Mouse (Mus musculus) lung, embryonic 15.5 days (tissue): Measurements from ENCODE around the gene Lrrc73. TPM values are rescaled to one million over a fixed set of nuclear protein-coding genes. Genes with fewer than 3 reads are reported as not detected.

Source experiments
- ATAC-seq: fragments of 200-750 bp; cut with Nextera tagmentation; 2 replicates; pipeline ENCODE4 v1.8.0; 2017; ENCODE audit warnings: moderate number of reproducible peaks, borderline replicate concordance; ENCODE audit not compliant: low FRiP score, low TSS enrichment; ENCODE audit errors: extremely low read depth
- H3K27ac ChIP-seq: fragments of 300-500 bp; sonication (generic); 2 replicates; pipeline ENCODE4 v1.5.1; 2015; ENCODE audit warnings: moderate library complexity, mild to moderate bottlenecking, inconsistent platforms
- H3K27me3 ChIP-seq: fragments of 300-500 bp; sonication (generic); 2 replicates; pipeline ENCODE4 v1.6.1; 2015; ENCODE audit warnings: inconsistent platforms
- H3K36me3 ChIP-seq: fragments of 300-500 bp; sonication (generic); 2 replicates; pipeline ENCODE4 v1.6.1; 2015; ENCODE audit warnings: inconsistent platforms
- H3K4me1 ChIP-seq: fragments of 300-500 bp; sonication (generic); 2 replicates; pipeline ENCODE4 v1.6.1; 2015; ENCODE audit warnings: inconsistent platforms
- H3K4me2 ChIP-seq: fragments of 300-500 bp; sonication (generic); 2 replicates; pipeline ENCODE4 v1.6.1; 2015; ENCODE audit warnings: inconsistent platforms, mild to moderate bottlenecking, moderate library complexity
- H3K4me3 ChIP-seq: fragments of 300-500 bp; sonication (generic); 2 replicates; pipeline ENCODE4 v1.5.1; 2015; ENCODE audit warnings: mild to moderate bottlenecking, inconsistent platforms
- H3K9ac ChIP-seq: fragments of 300-500 bp; sonication (generic); 2 replicates; pipeline ENCODE4 v1.6.1; 2015; ENCODE audit warnings: inconsistent platforms
- H3K9me3 ChIP-seq: fragments of 300-500 bp; sonication (generic); 2 replicates; pipeline ENCODE4 v1.6.1; 2016; ENCODE audit warnings: inconsistent platforms
- WGBS: fragments of 180-500 bp; shearing (Covaris S2); methylation state at CpG from one replicate; pipeline ENCODE4 v1.1.7; 2015; 5-methylcytosine and 5-hydroxymethylcytosine counted together
- polyA plus RNA-seq: library from polyadenylated mRNA; unstranded; fragments of >200 nt; fragmentation: Nextera tagmentation; extraction: Ambion mirVana; gene quantifications from 2 replicates; pipeline ENCODE4 v1.2.1, GENCODE M21; 2015

Lrrc73 gene
- 0.66 and 0.79 TPM in 2 replicates for polyA plus RNA-seq

- no peak within 1 kb of the TSS for H3K27ac ChIP-seq
- 1% methylated on average over 46 of the region's 48 CpGs for WGBS
- peak; percentile 86 for ATAC-seq
- H3K9me3 ChIP-seq, result no peaks in the 10 kb centered on the region
- H3K27me3 ChIP-seq, result peaks cover 25% of the 10 kb centered on the region
- H3K4me3 ChIP-seq, result peak within 1 kb of the TSS; percentile 65
- H3K4me1 ChIP-seq, result peaks cover 26% of the 10 kb centered on the region
- H3K4me2 ChIP-seq, result peak within 1 kb of the TSS; percentile 100
- H3K36me3 ChIP-seq, result peaks cover 44% of the 10 kb centered on the region
- peak within 1 kb of the TSS; percentile 44 for H3K9ac ChIP-seq
Measured at GRCm38 (mm10) chr17:46253452-46254084, at the start of gene Lrrc73. TSS of gene Lrrc73 (plus strand) at chr17:46253531.

GRCm38 (mm10) chr17:46206676-46207075 lies 46.7 kb upstream of the Lrrc73 start:
- no peak for ATAC-seq
- Histone ChIP-seq H3K9ac (no peak overlapping the region), H3K4me1 (peaks cover 15% of the 10 kb centered on the region), H3K27ac (no peak overlapping the region), H3K4me3 (no peak overlapping the region), H3K27me3 (no peaks in the 10 kb centered on the region), H3K36me3 (peaks cover 53% of the 10 kb centered on the region), H3K9me3 (no peaks in the 10 kb centered on the region), H3K4me2 (no peak overlapping the region)

- no peaks in the 10 kb centered on the region for H3K9me3 ChIP-seq
- H3K4me1 ChIP-seq, result no peaks in the 10 kb centered on the region
- H3K36me3 ChIP-seq, result peaks cover 86% of the 10 kb centered on the region
- no peak for ATAC-seq
- 88% methylated on average over 3 of the region's 3 CpGs for WGBS
- no peak overlapping the region for H3K4me3 ChIP-seq
- no peak overlapping the region for H3K9ac ChIP-seq
- H3K27ac ChIP-seq, result no peak overlapping the region
- H3K27me3 ChIP-seq, result no peaks in the 10 kb centered on the region
- no peak overlapping the region for H3K4me2 ChIP-seq
Measured at GRCm38 (mm10) chr17:46210550-46210949, 42.8 kb upstream of the Lrrc73 start.

GRCm38 (mm10) chr17:46221601-46222000 lies 31.7 kb upstream of the Lrrc73 start:
- Histone ChIP-seq H3K36me3 (peaks cover 97% of the 10 kb centered on the region), H3K4me3 (no peak overlapping the region), H3K4me1 (no peaks in the 10 kb centered on the region), H3K27me3 (no peaks in the 10 kb centered on the region), H3K9ac (no peak overlapping the region), H3K9me3 (no peaks in the 10 kb centered on the region), H3K27ac (no peak overlapping the region), H3K4me2 (no peak overlapping the region)
- WGBS, result 85% methylated on average over 3 of the region's 3 CpGs
- ATAC-seq, result no peak

GRCm38 (mm10) chr17:46227576-46227975 lies 25.8 kb upstream of the Lrrc73 start:
- no peaks in the 10 kb centered on the region for H3K27me3 ChIP-seq
- no peaks in the 10 kb centered on the region for H3K4me1 ChIP-seq
- WGBS, result 82% methylated on average over 7 of the region's 7 CpGs
- H3K9ac ChIP-seq, result no peak overlapping the region
- peaks cover 91% of the 10 kb centered on the region for H3K36me3 ChIP-seq
- H3K4me2 ChIP-seq, result no peak overlapping the region
- H3K9me3 ChIP-seq, result no peaks in the 10 kb centered on the region
- no peak overlapping the region for H3K27ac ChIP-seq
- no peak for ATAC-seq
- no peak overlapping the region for H3K4me3 ChIP-seq

- no peak overlapping the region for H3K27ac ChIP-seq
- H3K4me2 ChIP-seq, result no peak overlapping the region
- 74% methylated on average over 1 of the region's 1 CpGs for WGBS
- H3K4me3 ChIP-seq, result no peak overlapping the region
- H3K27me3 ChIP-seq, result no peaks in the 10 kb centered on the region
- ATAC-seq, result no peak
- peaks cover 78% of the 10 kb centered on the region for H3K36me3 ChIP-seq
- no peaks in the 10 kb centered on the region for H3K4me1 ChIP-seq
- no peak overlapping the region for H3K9ac ChIP-seq
- no peaks in the 10 kb centered on the region for H3K9me3 ChIP-seq
Measured at GRCm38 (mm10) chr17:46236067-46236466, 17.3 kb upstream of the Lrrc73 start.

- no peaks in the 10 kb centered on the region for H3K27me3 ChIP-seq
Measured at GRCm38 (mm10) chr17:46237079-46237478, 16.3 kb upstream of the Lrrc73 start.

GRCm38 (mm10) chr17:46237480-46237879 lies 15.9 kb upstream of the Lrrc73 start:
- 68% methylated on average over 5 of the region's 5 CpGs for WGBS
- Histone ChIP-seq H3K27ac (no peak overlapping the region), H3K27me3 (no peaks in the 10 kb centered on the region), H3K4me3 (no peak overlapping the region), H3K4me2 (no peak overlapping the region), H3K4me1 (peaks cover 3% of the 10 kb centered on the region; the same call in 1 of the 2 replicates), H3K9me3 (no peaks in the 10 kb centered on the region), H3K36me3 (peaks cover 82% of the 10 kb centered on the region), H3K9ac (no peak overlapping the region)
- no peak for ATAC-seq

More at GRCm38 (mm10) chr17:46237079-46237478, 16.3 kb upstream of the Lrrc73 start:
- 92% methylated on average over 6 of the region's 6 CpGs for WGBS
- Histone ChIP-seq H3K4me3 (no peak overlapping the region), H3K36me3 (peaks cover 81% of the 10 kb centered on the region), H3K4me1 (no peaks in the 10 kb centered on the region), H3K9me3 (no peaks in the 10 kb centered on the region), H3K4me2 (no peak overlapping the region), H3K9ac (no peak overlapping the region), H3K27ac (no peak overlapping the region)
- ATAC-seq, result no peak

- peaks cover 11% of the 10 kb centered on the region for H3K4me1 ChIP-seq
- no peak overlapping the region for H3K9ac ChIP-seq
- no peaks in the 10 kb centered on the region for H3K27me3 ChIP-seq
- no peak for ATAC-seq
- H3K9me3 ChIP-seq, result no peaks in the 10 kb centered on the region
- H3K4me3 ChIP-seq, result no peak overlapping the region
- H3K27ac ChIP-seq, result no peak overlapping the region
- WGBS, result 76% methylated on average over 15 of the region's 15 CpGs
- peaks cover 89% of the 10 kb centered on the region for H3K36me3 ChIP-seq
- no peak overlapping the region for H3K4me2 ChIP-seq
Measured at GRCm38 (mm10) chr17:46239516-46240114, 13.7 kb upstream of the Lrrc73 start.

- 61% methylated on average over 11 of the region's 11 CpGs for WGBS
- ATAC-seq, result no peak
- H3K36me3 ChIP-seq, result peaks cover 95% of the 10 kb centered on the region
Measured at GRCm38 (mm10) chr17:46241471-46241870, 11.9 kb upstream of the Lrrc73 start.

GRCm38 (mm10) chr17:46242274-46242673 lies 11.1 kb upstream of the Lrrc73 start:
- 80% methylated on average over 13 of the region's 13 CpGs for WGBS
- no peak for ATAC-seq
- peak overlapping the region; percentile 20; the same call in 1 of the 2 replicates for H3K27ac ChIP-seq

More at GRCm38 (mm10) chr17:46241471-46241870, 11.9 kb upstream of the Lrrc73 start:
- no peak overlapping the region for H3K27ac ChIP-seq
- H3K4me3 ChIP-seq, result no peak overlapping the region
- peaks cover 17% of the 10 kb centered on the region for H3K4me1 ChIP-seq
- H3K9ac ChIP-seq, result no peak overlapping the region
- no peaks in the 10 kb centered on the region for H3K9me3 ChIP-seq
- no peak overlapping the region for H3K4me2 ChIP-seq
- no peaks in the 10 kb centered on the region for H3K27me3 ChIP-seq

GRCm38 (mm10) chr17:46242993-46243392 lies 10.3 kb upstream of the Lrrc73 start:
- Histone ChIP-seq H3K36me3 (peaks cover 81% of the 10 kb centered on the region), H3K27me3 (no peaks in the 10 kb centered on the region), H3K4me1 (peaks cover 24% of the 10 kb centered on the region), H3K27ac (peak overlapping the region; percentile 20; the same call in 1 of the 2 replicates), H3K9me3 (no peaks in the 10 kb centered on the region), H3K4me3 (no peak overlapping the region), H3K4me2 (no peak overlapping the region), H3K9ac (no peak overlapping the region)
- no peak for ATAC-seq
- WGBS, result 68% methylated on average over 4 of the region's 4 CpGs

More at GRCm38 (mm10) chr17:46242274-46242673, 11.1 kb upstream of the Lrrc73 start:
- Histone ChIP-seq H3K4me1 (peaks cover 24% of the 10 kb centered on the region), H3K36me3 (peaks cover 87% of the 10 kb centered on the region), H3K9me3 (no peaks in the 10 kb centered on the region), H3K9ac (no peak overlapping the region), H3K4me2 (no peak overlapping the region), H3K27me3 (no peaks in the 10 kb centered on the region), H3K4me3 (no peak overlapping the region)
